ENCODE assay signal across 9 mouse cellular contexts in the genomic region with DNA sequence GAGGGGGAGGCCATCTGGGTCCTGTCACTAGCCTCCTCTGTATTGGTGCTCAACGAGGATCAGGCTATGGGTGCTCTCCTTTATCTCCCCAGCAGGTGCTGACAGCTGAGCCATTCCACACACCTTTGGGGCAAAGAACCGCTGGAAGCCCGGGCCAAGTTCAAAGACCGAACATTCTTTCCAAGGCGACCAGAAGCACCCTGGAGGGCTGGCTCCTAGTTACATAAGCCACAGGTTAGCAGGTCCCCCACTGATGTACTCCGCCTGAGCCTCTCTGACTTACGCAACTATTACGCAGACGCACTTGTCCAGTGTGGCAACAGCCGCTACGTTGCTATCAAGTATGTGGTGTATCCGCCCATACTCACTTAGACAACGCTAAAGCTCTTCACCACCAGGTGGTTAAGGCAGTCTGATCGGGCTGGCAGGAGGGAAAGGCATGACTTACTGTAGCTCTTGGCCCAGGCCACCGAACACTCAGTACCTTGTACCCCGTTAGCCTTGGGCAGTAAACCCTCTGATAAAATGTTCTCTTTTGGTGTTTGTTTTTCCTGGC.
DNase-seq lines count a peak whose midpoint lies in the region; ATAC-seq lines count a peak whose summit lies in the region.
"Had no signal": no experiment of that assay in that cellular context is flagged by ENCODE, and none has a peak within 500 bp of the region (broad histone marks: within the 10 kb centered on the region; RNA-seq: fewer than 3 reads in every experiment).

No protein-coding gene starts in this region.

- H3K36me3 ChIP-seq in heart, embryonic 15.5 days, result no peaks in the 10 kb centered on the region
- H3K36me3 ChIP-seq in limb, embryonic 15.5 days, result no peaks in the 10 kb centered on the region
- no peaks in the 10 kb centered on the region for H3K36me3 ChIP-seq in stomach, embryonic 16.5 days (ENCODE audit: control insufficient read depth, insufficient read depth, low read length)
- H3K36me3 ChIP-seq in midbrain, embryonic 15.5 days (replicated peaks), result no peaks in the 10 kb centered on the region
- no peaks in the 10 kb centered on the region for H3K36me3 ChIP-seq in forebrain, embryonic 11.5 days (ENCODE audit: control insufficient read depth, insufficient read depth, low read length)

- 33% methylated on average over 16 of the region's 16 CpGs for WGBS in heart, embryonic 15.5 days
- WGBS in limb, embryonic 15.5 days, result 60% methylated on average over 16 of the region's 16 CpGs
- WGBS in stomach, embryonic 16.5 days, result 83% methylated on average over 16 of the region's 16 CpGs
- 90% methylated on average over 16 of the region's 16 CpGs for WGBS in midbrain, embryonic 15.5 days
- WGBS in forebrain, embryonic 11.5 days, result 87% methylated on average over 16 of the region's 16 CpGs

- H3K4me3 ChIP-seq in heart, embryonic 15.5 days, result no peak overlapping the region
- H3K4me3 ChIP-seq in limb, embryonic 15.5 days, result no peak overlapping the region
- H3K4me3 ChIP-seq in stomach, embryonic 16.5 days (replicated peaks; ENCODE audit: low read length), result no peak overlapping the region
- H3K4me3 ChIP-seq in midbrain, embryonic 15.5 days, result no peak overlapping the region
- H3K4me3 ChIP-seq in forebrain, embryonic 11.5 days (ENCODE audit: low read depth, low read length), result no peak overlapping the region

- H3K4me2 ChIP-seq in heart, embryonic 15.5 days, result peak overlapping the region; percentile 31; the same call in 1 of the 2 replicates
- H3K4me2 ChIP-seq in limb, embryonic 15.5 days, result no peak overlapping the region
- no peak overlapping the region for H3K4me2 ChIP-seq in stomach, embryonic 16.5 days (ENCODE audit: low read depth, low read length)
- H3K4me2 ChIP-seq in midbrain, embryonic 15.5 days, result no peak overlapping the region
- no peak overlapping the region for H3K4me2 ChIP-seq in forebrain, embryonic 11.5 days (ENCODE audit: low read depth, low read length, severe bottlenecking)

- no peaks in the 10 kb centered on the region for H3K9me3 ChIP-seq in heart, embryonic 15.5 days (replicated peaks)
- H3K9me3 ChIP-seq in limb, embryonic 15.5 days, result no peaks in the 10 kb centered on the region
- no peaks in the 10 kb centered on the region for H3K9me3 ChIP-seq in stomach, embryonic 16.5 days (replicated peaks; ENCODE audit: control insufficient read depth, low read length)
- H3K9me3 ChIP-seq in midbrain, embryonic 15.5 days, result no peaks in the 10 kb centered on the region
- H3K9me3 ChIP-seq in forebrain, embryonic 11.5 days (ENCODE audit: control insufficient read depth, low read length), result no peaks in the 10 kb centered on the region

- peak; percentile 78 for ATAC-seq in heart, embryonic 15.5 days (replicated peaks; ENCODE audit: insufficient number of reproducible peaks, insufficient read depth, low FRiP score, low read depth)
- peak; percentile 74 for ATAC-seq in limb, embryonic 15.5 days (ENCODE audit: insufficient number of reproducible peaks, low FRiP score, low TSS enrichment, low read depth)
- peak; percentile 53 for ATAC-seq in stomach, embryonic 16.5 days (ENCODE audit: insufficient read depth, low FRiP score)
- ATAC-seq in midbrain, embryonic 15.5 days (replicated peaks), result no peak
- no peak for ATAC-seq in forebrain, embryonic 11.5 days (replicated peaks; ENCODE audit: low FRiP score)

- H3K27me3 ChIP-seq in heart, embryonic 15.5 days, result no peaks in the 10 kb centered on the region
- H3K27me3 ChIP-seq in limb, embryonic 15.5 days, result no peaks in the 10 kb centered on the region
- H3K27me3 ChIP-seq in stomach, embryonic 16.5 days (ENCODE audit: control insufficient read depth, insufficient read depth, low read length), result no peaks in the 10 kb centered on the region
- H3K27me3 ChIP-seq in midbrain, embryonic 15.5 days (replicated peaks), result no peaks in the 10 kb centered on the region
- no peaks in the 10 kb centered on the region for H3K27me3 ChIP-seq in forebrain, embryonic 11.5 days (ENCODE audit: control insufficient read depth, insufficient read depth, low read length)

- peak; percentile 62 for DNase-seq in gastrocnemius, adult 18-20 months (ENCODE audit: low spot score)
- DNase-seq in gastrocnemius, postnatal 4 days (ENCODE audit: low spot score in 2 of 2), result no peak
- no peak for DNase-seq in left cerebral cortex, postnatal 36 days (ENCODE audit: low spot score in 2 of 2)
- DNase-seq in forebrain, embryonic 11.5 days (ENCODE audit: low spot score), result no peak
- DNase-seq: midbrain, embryonic 14.5 days had no signal

- intact Hi-C loops in left cerebral cortex, postnatal 36 days (cut with DNase I), result no loop called here

- no peak overlapping the region for H3K9ac ChIP-seq in heart, embryonic 15.5 days
- no peak overlapping the region for H3K9ac ChIP-seq in limb, embryonic 15.5 days
- H3K9ac ChIP-seq in stomach, embryonic 16.5 days (ENCODE audit: low read length), result no peak overlapping the region
- H3K9ac ChIP-seq in midbrain, embryonic 15.5 days, result no peak overlapping the region
- no peak overlapping the region for H3K9ac ChIP-seq in forebrain, embryonic 11.5 days (ENCODE audit: low read length)

- H3K27ac ChIP-seq in heart, embryonic 15.5 days, result peak overlapping the region; percentile 69
- peak overlapping the region; percentile 54; the same call in 1 of the 2 replicates for H3K27ac ChIP-seq in limb, embryonic 15.5 days
- H3K27ac ChIP-seq in stomach, embryonic 16.5 days (ENCODE audit: low read length), result no peak overlapping the region
- H3K27ac ChIP-seq in midbrain, embryonic 15.5 days, result no peak overlapping the region
- H3K27ac ChIP-seq in forebrain, embryonic 11.5 days (ENCODE audit: low read depth, low read length), result no peak overlapping the region

- H3K4me1 ChIP-seq in heart, embryonic 15.5 days (replicated peaks), result peaks cover 22% of the 10 kb centered on the region
- H3K4me1 ChIP-seq in limb, embryonic 15.5 days, result peaks cover 11% of the 10 kb centered on the region
- H3K4me1 ChIP-seq in stomach, embryonic 16.5 days (ENCODE audit: control insufficient read depth, insufficient read depth, low read length), result no peaks in the 10 kb centered on the region
- H3K4me1 ChIP-seq in midbrain, embryonic 15.5 days, result no peaks in the 10 kb centered on the region
- H3K4me1 ChIP-seq in forebrain, embryonic 11.5 days (replicated peaks; ENCODE audit: control insufficient read depth, insufficient read depth, low read length), result no peaks in the 10 kb centered on the region

Comparison
In these comparisons a context has a peak if more than half of its experiments do, and no peak if none do; other contexts are left out.
1. ATAC-seq: peak in heart, embryonic 15.5 days (single experiment), limb, embryonic 15.5 days (single experiment) and stomach, embryonic 16.5 days (single experiment); none in midbrain, embryonic 15.5 days (single experiment) and forebrain, embryonic 11.5 days (single experiment).
2. H3K27ac ChIP-seq: peak in heart, embryonic 15.5 days (single experiment) and limb, embryonic 15.5 days (single experiment); none in stomach, embryonic 16.5 days (single experiment), midbrain, embryonic 15.5 days (single experiment) and forebrain, embryonic 11.5 days (single experiment).